Mouse (Mus musculus) embryonic fibroblast, embryonic 13.5 days (primary cell): Measurements from ENCODE around the gene Wdr89.

Experiments
- CTCF ChIP-seq: IDR thresholded peaks from 2 replicates; pipeline ENCODE4 v1.5.1; 2011; ENCODE audit warnings: mild to moderate bottlenecking, control low read depth, low read length, moderate library complexity, borderline replicate concordance; ENCODE audit not compliant: insufficient read depth
- POLR2A ChIP-seq: IDR thresholded peaks from 2 replicates; pipeline ENCODE4 v1.6.1; 2011; ENCODE audit warnings: low read depth, mild to moderate bottlenecking, control low read depth, low read length, moderate library complexity

DNA sequence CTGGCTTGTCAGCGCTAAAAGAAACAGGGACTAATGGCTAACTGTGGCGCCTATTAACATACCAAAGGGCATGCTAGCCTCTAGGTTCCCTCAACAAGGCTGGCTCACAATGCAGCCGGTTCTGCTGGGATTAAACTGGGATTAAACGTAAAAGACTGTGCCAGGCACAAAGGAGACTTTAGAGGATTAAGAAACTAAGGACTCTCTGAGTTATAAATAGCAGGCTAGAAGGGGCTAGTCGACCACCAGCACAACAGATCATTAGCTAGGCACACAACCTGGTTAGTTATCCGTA is 4.9 kb downstream of the Wdr89 start:
- TF ChIP-seq CTCF, result no peak
- TF ChIP-seq POLR2A, result no peak
